Mouse (Mus musculus): ENCODE data around the gene Ern2.

The Ern2 gene

DNA sequence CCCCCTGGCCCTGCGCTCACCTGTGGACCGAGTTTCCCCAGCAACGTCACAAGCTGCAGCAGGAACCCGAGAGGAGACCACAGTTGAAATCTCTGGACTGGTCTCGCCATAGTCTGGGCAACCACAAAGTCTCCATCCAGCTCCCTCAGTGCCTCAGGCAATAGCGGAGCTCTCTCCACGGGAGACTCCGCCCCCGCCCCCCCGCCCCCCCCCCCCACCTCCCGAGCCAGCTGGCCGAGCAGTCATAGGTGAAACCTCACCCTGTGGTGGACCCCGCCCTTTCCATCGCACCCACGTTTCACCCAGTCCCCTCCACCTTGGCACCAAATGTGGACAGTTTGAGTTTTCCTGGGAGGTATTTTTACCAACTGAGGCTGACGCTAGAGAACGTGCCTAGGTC, at the start of gene Ern2:
TSS of gene Ern2 (minus strand) at position 165 of the 400 bp plus-strand sequence.
- DNase-seq (ENCODE audit: low spot score) = no peak

DNA sequence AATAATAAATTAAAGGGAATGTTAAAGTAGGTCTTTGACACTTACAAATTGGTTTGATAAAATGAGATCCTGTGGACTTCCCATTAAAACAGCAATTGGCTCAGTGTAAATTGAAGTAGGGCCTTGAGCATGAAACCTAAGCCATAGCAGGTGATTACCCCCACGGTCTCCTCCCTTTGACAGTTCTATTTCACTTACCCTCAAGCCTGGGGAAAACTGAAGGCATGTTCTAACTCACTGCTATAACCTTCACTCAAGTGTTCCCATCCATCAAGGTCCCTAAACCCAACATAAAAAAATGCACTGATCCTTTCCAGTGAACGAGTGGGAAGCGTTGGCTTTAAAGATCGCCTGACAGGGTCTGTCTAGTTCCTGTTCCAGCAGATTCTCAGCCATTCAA, 44.9 kb upstream of the Ern2 start:
- DNase-seq (ENCODE audit: low spot score) = no peak

DNA sequence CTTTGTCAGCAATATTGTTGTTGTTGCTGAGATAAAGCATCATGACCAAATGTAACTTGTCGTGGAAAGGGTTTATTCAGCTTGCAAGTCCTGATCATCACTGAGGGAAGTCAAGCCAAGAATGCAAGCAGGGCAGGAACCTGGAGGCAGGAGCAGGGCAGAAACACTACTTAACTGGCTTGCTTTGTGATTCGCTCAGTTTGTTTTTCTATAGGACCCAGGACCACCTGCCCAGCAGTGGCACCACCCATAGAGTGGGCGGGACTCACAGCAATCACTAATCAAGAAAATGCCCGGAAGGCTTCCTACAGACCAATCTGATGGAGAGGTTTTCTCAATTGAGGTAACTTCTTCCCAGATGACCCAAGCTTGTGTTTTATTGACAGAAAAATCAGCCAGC, 43.9 kb upstream of the Ern2 start:
- no peak for DNase-seq (ENCODE audit: low spot score)

DNA sequence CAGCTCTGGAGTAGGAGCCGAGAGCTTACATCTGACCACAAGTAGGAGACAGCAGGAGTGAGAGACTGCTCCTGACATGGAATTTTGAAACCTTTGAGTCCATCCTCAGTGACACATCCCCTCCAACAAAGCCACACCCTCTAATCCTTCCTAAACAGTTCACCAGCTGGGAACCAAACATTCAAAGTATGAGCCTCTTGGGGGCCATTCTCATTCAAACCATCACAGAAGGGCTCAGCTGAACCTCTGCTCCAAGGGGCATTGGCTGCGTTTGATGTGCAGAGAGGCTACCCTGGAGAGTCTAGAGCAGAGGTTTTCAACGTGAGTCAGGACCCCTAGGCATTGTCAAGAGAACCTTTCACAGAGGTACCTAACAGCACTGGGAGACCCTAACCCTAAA, 43.3 kb upstream of the Ern2 start:
- no peak for DNase-seq (ENCODE audit: low spot score)

DNA sequence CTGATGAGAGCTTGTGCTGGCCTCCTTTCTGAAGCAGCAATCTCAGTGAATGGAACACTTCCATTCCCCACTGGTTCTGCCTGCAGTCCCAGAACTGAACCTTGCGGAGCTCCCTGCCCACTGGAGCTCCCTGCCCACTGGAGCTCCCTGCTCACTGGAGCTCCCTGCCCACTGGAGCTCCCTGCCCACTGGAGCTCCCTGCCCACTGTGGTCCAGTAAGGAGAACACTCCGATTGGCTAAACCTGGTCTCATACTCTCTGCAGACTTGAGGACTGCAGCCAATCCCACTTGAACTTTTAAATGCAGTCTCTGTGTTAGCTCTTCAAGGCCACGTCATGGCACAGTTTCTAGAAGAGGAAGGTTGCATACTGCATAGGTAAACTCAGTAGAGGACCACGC, 40.7 kb upstream of the Ern2 start:
- DNase-seq (ENCODE audit: low spot score) = no peak

DNA sequence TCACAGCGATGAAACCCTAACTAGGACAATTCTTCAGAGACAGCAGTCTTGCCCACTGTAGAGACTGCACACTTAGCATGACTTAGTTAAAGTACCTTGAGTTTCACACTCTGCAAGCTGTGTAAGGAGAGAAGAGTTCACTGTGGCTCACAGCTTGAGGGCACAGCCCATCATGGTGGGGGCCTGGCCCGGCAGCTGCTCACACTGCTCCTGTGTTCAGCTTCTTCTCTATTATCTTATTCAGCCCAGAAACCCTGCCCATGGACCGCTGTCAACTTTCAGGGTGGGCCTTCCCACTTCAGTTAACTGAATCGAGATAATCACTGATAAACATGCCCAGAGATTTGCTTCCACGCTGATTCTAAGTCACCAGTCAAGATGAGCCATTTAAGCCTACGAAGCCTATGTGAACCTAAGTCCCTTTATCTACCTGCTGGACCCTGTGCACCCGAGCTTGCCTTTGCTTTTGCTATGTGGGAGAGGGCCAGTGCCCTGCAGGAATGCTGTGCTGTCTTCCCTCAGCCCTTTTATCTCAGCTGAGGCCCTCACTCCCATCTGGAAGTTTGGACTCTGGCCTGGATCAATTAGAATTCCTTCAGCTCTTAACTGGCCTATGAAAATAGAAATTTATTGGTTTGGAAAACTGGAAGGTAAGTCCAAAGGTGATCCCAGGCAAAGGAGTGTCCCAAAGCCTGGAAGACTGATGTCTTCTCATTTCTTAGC, 40.2 kb upstream of the Ern2 start:
- no peak for DNase-seq (ENCODE audit: low spot score)

DNA sequence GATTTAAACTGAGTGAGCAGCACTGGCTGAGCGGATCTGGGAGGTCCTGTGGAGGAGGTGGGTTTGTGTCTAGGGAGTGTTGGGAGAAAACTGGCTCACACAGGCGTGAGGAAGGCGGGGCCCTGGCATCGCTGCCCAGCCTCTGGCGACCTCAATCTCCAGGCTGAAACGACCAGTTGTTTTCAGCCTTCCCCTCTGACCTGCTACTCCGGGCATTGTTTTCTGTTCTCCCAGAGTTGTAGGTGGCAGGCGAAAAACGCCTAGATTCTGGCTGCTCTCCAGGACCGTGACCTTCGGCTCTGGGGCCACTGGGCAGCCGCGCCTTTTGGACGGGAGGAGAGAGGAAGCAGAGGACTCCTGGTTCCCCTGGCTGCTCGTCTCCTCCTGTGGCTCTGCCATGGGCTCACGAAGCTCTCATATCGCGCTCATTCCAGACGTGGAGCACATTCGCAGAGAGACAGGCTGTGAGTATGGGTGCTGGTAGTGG, 33.4 kb upstream of the Ern2 start, which contains the start of gene Chp2:
TSS of gene Chp2 (plus strand) at position 182 of the 487 bp plus-strand sequence.
- peak; percentile 70 for DNase-seq (ENCODE audit: low spot score)

DNA sequence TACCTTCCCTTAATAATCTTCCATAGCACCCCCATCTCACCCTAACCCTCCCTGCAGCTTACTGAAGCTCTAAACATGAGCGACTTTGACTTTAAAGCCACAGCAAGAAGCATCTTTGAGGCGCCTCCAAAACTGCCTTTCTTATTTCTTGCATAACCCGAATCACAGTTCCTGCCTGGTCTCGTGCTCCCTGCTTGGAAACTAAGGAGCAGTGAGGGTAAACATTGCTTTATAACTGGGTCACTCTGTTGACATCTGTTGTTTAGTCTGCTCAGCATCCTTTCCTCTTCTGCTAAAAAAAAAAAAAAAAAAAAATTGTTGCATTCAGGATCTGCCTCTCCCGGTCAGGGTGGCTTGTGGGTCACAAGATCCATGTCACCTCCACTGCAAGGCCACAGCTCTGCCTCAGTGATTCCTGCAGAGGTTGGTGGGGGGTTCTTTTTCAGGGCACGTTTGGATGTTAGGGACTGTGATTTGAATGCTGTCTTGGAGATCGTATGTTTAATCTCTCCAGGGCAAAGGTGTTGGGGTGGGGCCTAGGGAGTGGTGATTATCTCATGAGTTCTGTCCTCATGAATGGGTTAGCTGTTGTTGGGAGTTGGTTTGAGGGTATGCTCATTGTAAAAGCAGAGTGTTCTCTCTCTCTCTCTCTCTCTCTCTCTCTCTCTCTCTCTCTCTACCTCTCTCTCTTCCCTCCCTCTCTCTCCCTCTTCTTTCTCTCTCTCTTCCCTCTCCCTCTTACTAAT, 22.4 kb upstream of the Ern2 start:
- DNase-seq (ENCODE audit: low spot score) = no peak

DNA sequence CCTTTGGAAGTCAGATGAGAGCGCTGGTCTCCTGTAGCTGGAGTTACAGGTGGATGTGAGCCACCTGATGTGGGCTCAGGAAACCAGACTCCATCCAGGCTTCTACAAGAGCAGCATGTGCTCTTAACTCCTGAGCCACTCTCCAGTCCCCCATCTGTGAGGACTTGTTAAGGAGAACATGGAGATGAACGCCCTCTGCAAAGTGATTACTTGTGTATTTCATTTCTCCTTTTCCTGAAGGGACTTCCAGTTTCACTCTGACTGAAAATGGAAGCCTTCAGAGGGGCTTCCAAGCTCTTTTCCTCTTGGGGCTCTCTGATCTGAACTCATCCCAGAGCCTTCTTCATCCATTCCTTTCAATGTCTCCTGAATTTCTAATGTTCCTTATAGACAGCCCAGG, 20.1 kb upstream of the Ern2 start:
- no peak for DNase-seq (ENCODE audit: low spot score)

DNA sequence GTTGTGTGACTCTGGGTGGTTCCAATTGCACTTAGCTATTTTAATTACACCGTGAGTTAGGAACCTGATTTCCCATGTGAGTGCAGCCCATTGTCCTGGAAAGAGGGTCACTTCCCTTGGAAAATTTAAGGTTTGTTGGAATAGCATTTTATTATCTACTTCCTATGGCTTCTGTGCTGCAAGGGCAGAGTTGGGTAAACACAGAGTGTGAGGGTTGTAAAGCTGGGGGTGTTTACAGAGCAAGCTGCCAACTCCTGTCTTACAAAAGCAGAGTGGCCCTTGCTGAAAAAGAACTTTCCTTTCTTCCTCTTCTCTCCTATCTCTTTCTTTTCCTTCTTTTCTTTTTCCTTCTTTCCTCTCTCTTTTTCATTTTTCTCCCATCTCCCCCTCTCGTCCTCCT, 17.9 kb upstream of the Ern2 start:
- no peak for DNase-seq (ENCODE audit: low spot score)

DNA sequence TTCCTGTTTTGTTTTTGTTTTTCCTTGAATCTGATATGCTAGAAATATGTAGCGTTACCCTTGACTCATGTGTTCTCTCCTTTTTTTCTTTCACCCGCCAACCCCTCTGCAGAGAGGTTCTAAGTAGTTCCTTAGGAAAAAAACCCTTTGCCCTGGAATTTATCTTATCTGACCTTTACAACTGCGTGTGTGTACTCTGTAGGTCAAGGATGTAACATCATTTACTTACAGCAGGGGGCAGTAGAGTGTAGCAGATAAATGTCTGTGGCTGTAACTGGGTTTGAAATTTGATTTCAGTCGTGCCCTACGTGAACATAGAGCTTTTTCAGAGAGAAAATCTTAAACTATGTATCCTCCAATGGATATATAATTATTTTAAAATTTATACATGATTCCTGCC, 13.3 kb upstream of the Ern2 start:
- DNase-seq (ENCODE audit: low spot score) = no peak

DNA sequence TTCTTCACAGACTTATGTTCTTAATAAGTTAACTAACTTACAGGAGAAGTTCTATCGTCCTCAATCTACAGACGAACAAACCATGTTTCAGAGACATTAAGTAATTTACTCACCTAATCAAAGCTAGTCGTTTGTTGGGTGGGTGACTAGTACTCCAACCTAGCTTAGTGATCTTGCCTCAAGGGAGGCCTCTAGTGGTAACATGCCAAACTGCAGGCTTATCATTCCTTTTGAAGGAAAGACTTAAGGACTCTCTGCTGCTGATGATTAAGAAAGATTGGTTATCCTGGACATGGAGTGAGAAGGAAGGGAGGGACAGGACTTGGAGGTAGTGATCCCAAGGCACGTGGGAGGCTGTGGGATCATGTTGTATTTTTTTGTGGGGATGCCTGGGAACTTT, 11.3 kb upstream of the Ern2 start:
- DNase-seq (ENCODE audit: low spot score) = no peak

DNA sequence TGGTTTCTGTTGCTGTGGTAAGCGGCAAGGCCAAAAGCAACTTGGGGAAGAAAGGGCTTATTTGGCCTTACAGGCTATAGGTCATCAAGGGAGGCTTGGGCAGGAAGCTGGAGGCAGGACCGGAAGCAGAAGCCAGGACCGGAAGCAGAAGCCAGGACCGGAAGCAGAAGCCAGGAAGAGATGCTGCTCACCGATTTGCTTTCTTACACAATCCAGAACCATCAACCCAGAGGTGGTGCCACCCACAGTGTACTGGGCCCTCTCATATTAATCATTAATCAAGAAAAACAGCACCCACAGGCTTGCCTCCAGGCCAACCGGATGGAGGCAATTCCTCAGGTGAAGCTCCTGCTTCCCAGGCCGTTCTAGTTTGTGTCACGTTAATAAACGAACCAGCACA, 10.8 kb upstream of the Ern2 start:
- DNase-seq (ENCODE audit: low spot score) = no peak

DNA sequence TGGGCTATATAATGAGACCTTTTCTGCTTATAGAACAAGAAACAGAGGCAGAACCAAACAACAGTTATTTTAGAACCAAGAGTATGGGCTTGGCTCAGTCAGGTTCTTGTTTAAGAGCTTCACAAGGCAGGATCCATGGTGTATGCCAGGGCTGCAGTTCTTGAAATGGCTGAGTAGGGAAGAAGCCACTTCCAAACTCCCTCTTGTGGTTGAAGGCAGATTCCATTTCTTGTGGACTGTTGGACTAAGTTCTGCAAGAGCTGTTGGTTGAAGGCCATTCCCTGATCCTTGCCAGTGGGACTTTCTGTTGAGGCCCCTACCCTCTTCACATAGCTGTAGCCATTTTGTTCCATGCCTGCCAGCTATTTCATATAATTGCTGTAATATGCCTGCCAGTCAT, 7.9 kb upstream of the Ern2 start:
- no peak for DNase-seq (ENCODE audit: low spot score)

DNA sequence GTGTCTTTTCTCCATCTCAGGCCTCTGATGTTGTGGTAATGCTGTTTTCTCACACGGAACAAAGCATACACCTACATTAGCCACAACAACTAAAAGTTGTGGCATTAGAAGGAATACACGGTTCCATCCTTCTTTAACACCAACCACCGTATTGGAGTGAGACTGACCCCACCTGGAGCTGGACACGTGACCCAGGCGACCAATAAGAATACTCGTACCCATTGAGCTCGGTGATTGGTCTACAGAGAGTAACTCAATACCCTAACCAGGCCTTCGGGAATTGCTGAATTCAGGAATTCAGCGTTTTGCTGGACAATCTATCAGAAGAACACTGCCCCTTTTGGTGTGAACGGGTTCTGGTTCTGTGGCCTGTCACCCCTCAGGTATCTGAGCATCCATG, 5.1 kb upstream of the Ern2 start:
- DNase-seq (ENCODE audit: low spot score) = peak; percentile 52

DNA sequence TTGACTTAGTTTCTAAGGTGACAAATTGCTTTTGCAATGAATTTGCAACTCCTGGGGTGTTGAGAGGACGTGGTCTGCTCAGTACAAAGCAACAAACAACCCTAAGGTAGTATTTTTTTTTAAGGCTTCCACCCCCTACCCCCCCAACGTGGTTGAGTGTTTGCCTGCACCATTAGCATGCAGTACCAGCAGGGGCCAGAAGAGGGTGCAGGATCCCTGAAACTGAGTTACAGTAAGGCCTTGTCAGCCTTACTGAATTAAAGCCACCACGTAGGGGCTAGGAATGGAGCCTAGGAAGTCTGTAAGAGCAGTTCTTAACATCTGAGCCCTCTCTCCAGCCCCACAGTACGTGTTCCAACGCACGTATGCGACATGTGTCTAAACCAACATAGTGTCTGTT, 3.5 kb upstream of the Ern2 start:
- DNase-seq (ENCODE audit: low spot score) = peak; percentile 34

DNA sequence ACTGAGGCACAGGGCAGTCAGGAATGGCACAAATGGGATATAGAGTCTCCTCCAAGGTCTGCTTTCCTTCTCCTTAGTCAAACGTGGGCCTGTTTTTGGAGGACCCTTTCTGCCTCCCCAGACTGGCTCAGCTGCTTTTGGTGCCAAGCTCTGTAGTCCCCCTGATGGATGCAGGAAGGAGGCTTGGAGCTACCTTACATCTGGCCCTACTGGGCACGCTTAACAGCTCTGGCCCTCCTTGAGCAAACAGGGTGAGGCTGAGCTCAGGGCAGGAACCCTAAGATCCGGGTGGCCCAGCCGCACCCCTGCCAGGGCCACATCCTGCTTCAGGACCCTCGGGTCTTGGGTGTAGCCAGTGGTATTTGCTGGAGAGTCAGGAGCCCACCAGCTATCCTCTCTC, 1.4 kb downstream of the Ern2 start:
- no peak for DNase-seq (ENCODE audit: low spot score)

DNA sequence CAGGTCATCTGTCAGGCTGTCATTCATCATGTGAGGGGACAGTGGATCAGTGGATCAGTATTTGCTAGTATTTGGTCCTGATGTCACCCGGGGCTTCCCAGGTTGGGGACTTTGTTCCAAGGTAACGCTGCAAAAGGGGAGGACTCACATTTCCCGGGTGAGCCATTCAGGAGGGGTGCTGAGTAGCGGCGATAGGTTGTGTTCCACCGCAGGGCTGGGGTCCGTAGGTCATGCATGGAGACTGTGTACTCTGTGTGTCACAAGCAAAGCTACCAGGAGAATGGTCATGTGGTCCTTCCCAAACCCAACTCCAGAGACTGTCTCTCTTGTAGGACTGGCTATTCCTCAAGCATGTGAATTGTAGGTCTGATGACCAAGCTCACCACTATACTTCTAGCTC, 5.3 kb downstream of the Ern2 start:
- no peak for DNase-seq (ENCODE audit: low spot score)

DNA sequence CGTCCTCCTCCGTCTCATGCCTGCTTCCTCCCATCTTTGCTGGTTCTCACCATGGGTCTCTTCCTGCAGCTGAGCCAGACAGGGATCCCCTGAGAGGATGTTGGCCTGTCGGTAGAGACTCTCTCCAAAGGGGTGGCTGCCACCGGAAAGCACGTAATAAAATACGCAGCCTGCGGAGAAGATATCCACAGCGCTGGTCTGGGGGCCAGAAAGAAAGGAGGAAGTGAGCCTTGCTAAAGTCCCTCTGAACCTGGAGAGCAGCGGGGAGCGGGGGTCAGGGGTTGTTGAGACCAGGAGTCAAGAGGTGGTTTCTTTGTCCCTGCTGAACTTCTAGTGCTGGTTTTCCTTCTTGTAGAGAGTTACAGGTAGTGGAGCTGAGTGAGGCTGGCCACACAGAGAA, 14.4 kb downstream of the Ern2 start:
- no peak for DNase-seq (ENCODE audit: low spot score)

DNA sequence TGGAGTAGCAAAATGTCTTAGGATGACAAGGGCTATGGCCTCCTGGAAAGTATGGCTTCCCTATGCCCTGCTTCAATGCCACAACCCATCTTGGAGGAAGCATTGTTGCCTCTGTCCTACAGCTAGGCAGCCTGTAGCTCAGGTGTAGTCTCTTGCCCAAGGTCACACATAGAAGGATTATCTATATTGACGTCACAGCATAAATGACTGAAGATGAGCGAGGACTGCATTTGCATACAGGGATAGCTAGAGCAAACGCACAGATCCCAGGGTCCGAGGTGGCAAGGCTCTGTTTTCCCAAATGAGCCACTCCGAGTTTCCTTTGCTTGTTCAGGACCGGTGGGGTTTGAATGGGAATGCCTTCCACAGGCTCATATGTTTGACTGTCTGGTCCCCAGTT, 15.3 kb downstream of the Ern2 start:
- DNase-seq (ENCODE audit: low spot score) = no peak

DNA sequence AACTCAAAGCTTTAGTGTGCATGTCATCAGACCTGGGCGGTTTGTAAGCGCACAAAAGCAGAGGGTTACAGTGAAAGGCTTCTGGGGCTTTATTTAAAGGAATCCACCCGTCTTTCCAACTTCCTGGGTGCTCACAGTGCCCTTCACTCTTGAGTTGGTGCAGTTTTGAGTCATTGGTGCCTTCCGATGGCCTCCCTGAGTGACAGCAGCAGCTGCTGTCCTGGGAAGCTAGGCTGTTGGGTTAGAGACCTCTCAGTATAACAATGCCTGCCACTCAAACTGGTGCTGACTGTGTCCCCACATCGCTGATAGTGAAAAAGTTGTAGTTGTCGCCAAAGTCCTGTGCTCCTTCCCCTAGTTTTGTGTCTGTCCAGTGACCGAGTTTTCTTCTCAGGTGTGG, 18.8 kb downstream of the Ern2 start:
- no peak for DNase-seq (ENCODE audit: low spot score)

DNA sequence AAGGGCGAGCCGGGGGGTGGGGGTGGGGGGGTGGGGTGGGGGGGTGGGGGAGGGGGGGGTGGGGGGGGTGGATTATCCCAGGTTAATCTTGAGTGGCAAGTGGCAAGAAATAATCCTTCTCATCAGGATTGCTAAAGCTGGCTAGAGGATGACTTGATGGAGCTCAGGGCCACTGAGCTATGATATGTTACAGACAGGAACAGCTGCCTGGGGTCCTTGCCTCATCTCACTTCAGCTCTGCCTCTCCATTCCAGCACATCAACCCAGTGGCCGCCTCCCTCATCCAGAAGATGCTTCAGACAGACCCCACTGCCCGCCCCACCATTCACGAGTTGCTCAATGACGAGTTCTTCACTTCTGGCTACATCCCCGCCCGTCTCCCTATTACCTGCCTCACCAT, 22.2 kb downstream of the Ern2 start:
- DNase-seq (ENCODE audit: low spot score) = no peak

DNA sequence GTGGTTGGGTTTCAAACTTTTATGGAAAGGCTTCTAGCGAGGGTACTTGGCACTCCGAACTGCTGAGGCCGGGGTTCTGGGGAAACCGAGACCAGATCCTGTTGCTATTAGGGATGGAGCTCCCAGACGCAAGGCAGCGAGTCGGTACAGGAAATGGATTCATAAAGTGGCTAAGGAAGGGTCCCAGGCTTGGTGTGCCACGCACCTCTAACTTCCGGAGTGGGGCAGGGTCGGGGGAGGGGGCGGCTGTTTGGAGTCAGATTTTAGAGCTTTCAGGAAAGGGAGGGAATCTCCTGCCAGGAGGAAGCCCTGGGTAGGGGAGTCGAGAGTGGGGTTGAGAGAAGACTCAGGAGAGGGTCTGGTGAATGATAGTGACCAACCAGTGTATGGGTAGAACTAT, 26.0 kb downstream of the Ern2 start:
- no peak for DNase-seq (ENCODE audit: low spot score)

Measured in testis, postnatal 14 days (tissue).